Mouse (Mus musculus): ENCODE results near the gene Gm10128. TPM values are rescaled to one million over a fixed set of nuclear protein-coding genes. Genes with fewer than 3 reads are reported as not detected.
A peak's percentile ranks its signal among the peaks of the same experiment; 100 is the strongest.
"Not testable (repeated sequence)": the region's sequence is repeated elsewhere in the genome, so short reads cannot be mapped to it uniquely, and the experiment has no call there.

Gm10128 gene
- polyA plus RNA-seq (2014; fragmentation: Nextera tagmentation; extraction: Ambion mirVana), result not detected in 2 replicates

- no CpG with 5 or more reads among the region's 2 CpGs for WGBS
- not testable (repeated sequence) for H3K27me3 ChIP-seq (replicated peaks; ENCODE audit: control insufficient read depth, insufficient read depth, low read length); H3K4me1 ChIP-seq (replicated peaks; ENCODE audit: control insufficient read depth, insufficient read depth, low read length); H3K27ac ChIP-seq (ENCODE audit: low read depth); ATAC-seq (replicated peaks; ENCODE audit: low FRiP score, low TSS enrichment, low read depth); H3K4me3 ChIP-seq (ENCODE audit: low read depth, low read length); H3K4me2 ChIP-seq (ENCODE audit: low read length); DNase-seq (ENCODE audit: low spot score); H3K9me3 ChIP-seq (ENCODE audit: control insufficient read depth, low read length); H3K36me3 ChIP-seq (ENCODE audit: control insufficient read depth, insufficient read depth, low read length); H3K9ac ChIP-seq (ENCODE audit: low read length)
Measured at GRCm38 (mm10) chr14:7643872-7644271, at the start of gene Gm10128. Gm10128 (minus strand) TSS chr14:7643972.

- not testable (repeated sequence) for H3K9ac ChIP-seq (ENCODE audit: low read length); H3K4me1 ChIP-seq (replicated peaks; ENCODE audit: control insufficient read depth, insufficient read depth, low read length); H3K4me3 ChIP-seq (ENCODE audit: low read depth, low read length); ATAC-seq (replicated peaks; ENCODE audit: low FRiP score, low TSS enrichment, low read depth); H3K36me3 ChIP-seq (ENCODE audit: control insufficient read depth, insufficient read depth, low read length); DNase-seq (ENCODE audit: low spot score); H3K27me3 ChIP-seq (replicated peaks; ENCODE audit: control insufficient read depth, insufficient read depth, low read length); H3K4me2 ChIP-seq (ENCODE audit: low read length); H3K27ac ChIP-seq (ENCODE audit: low read depth); H3K9me3 ChIP-seq (ENCODE audit: control insufficient read depth, low read length)
- WGBS, result 61% methylated on average over 5 of the region's 5 CpGs
Measured at GRCm38 (mm10) chr14:7681170-7681569, 37.4 kb upstream of the Gm10128 start.

- H3K9ac ChIP-seq (ENCODE audit: low read length); H3K4me2 ChIP-seq (ENCODE audit: low read length); H3K27me3 ChIP-seq (replicated peaks; ENCODE audit: control insufficient read depth, insufficient read depth, low read length); ATAC-seq (replicated peaks; ENCODE audit: low FRiP score, low TSS enrichment, low read depth); H3K27ac ChIP-seq (ENCODE audit: low read depth); H3K4me1 ChIP-seq (replicated peaks; ENCODE audit: control insufficient read depth, insufficient read depth, low read length); DNase-seq (ENCODE audit: low spot score); H3K36me3 ChIP-seq (ENCODE audit: control insufficient read depth, insufficient read depth, low read length); H3K9me3 ChIP-seq (ENCODE audit: control insufficient read depth, low read length); H3K4me3 ChIP-seq (ENCODE audit: low read depth, low read length): not testable (repeated sequence)
- WGBS, result 86% methylated on average over 2 of the region's 2 CpGs
Measured at GRCm38 (mm10) chr14:7662491-7662890, 18.7 kb upstream of the Gm10128 start.

- DNase-seq (ENCODE audit: low spot score), result peak; percentile 56
- not testable (repeated sequence) for ATAC-seq (replicated peaks; ENCODE audit: low FRiP score, low TSS enrichment, low read depth)
Measured at GRCm38 (mm10) chr14:7658101-7659074, 14.6 kb upstream of the Gm10128 start.

GRCm38 (mm10) chr14:7657456-7657855, 13.7 kb upstream of the Gm10128 start:
- not testable (repeated sequence) for H3K36me3 ChIP-seq (ENCODE audit: control insufficient read depth, insufficient read depth, low read length); H3K9me3 ChIP-seq (ENCODE audit: control insufficient read depth, low read length); H3K27me3 ChIP-seq (replicated peaks; ENCODE audit: control insufficient read depth, insufficient read depth, low read length); H3K27ac ChIP-seq (ENCODE audit: low read depth); H3K4me1 ChIP-seq (replicated peaks; ENCODE audit: control insufficient read depth, insufficient read depth, low read length); DNase-seq (ENCODE audit: low spot score); H3K9ac ChIP-seq (ENCODE audit: low read length); ATAC-seq (replicated peaks; ENCODE audit: low FRiP score, low TSS enrichment, low read depth); H3K4me3 ChIP-seq (ENCODE audit: low read depth, low read length)
- H3K4me2 ChIP-seq (ENCODE audit: low read length), result peak overlapping the region; percentile 39; the same call in 1 of the 2 replicates
- WGBS, result 8% methylated on average over 5 of the region's 10 CpGs

More at GRCm38 (mm10) chr14:7658101-7659074, 14.6 kb upstream of the Gm10128 start:
- H3K27ac ChIP-seq (ENCODE audit: low read depth); H3K9ac ChIP-seq (ENCODE audit: low read length); H3K36me3 ChIP-seq (ENCODE audit: control insufficient read depth, insufficient read depth, low read length); H3K27me3 ChIP-seq (replicated peaks; ENCODE audit: control insufficient read depth, insufficient read depth, low read length); H3K4me1 ChIP-seq (replicated peaks; ENCODE audit: control insufficient read depth, insufficient read depth, low read length); H3K9me3 ChIP-seq (ENCODE audit: control insufficient read depth, low read length): not testable (repeated sequence)
- peak overlapping the region; percentile 44 for H3K4me2 ChIP-seq (ENCODE audit: low read length)
- H3K4me3 ChIP-seq (ENCODE audit: low read depth, low read length), result peak overlapping the region; percentile 27
- WGBS, result 1% methylated on average over 40 of the region's 76 CpGs

GRCm38 (mm10) chr14:7595492-7595891, 48.3 kb downstream of the Gm10128 start, which contains the start of gene Gm10338:
Gm10338 (minus strand) TSS chr14:7595592.
- H3K4me2 ChIP-seq (ENCODE audit: low read length); H3K36me3 ChIP-seq (ENCODE audit: control insufficient read depth, insufficient read depth, low read length); H3K4me3 ChIP-seq (ENCODE audit: low read depth, low read length); ATAC-seq (replicated peaks; ENCODE audit: low FRiP score, low TSS enrichment, low read depth); H3K27me3 ChIP-seq (replicated peaks; ENCODE audit: control insufficient read depth, insufficient read depth, low read length); H3K9ac ChIP-seq (ENCODE audit: low read length); H3K27ac ChIP-seq (ENCODE audit: low read depth); H3K4me1 ChIP-seq (replicated peaks; ENCODE audit: control insufficient read depth, insufficient read depth, low read length); DNase-seq (ENCODE audit: low spot score); H3K9me3 ChIP-seq (ENCODE audit: control insufficient read depth, low read length): not testable (repeated sequence)
- WGBS, result no CpG with 5 or more reads among the region's 2 CpGs

Other genes with a start within 250 kb of the Gm10128 start
- gene Gm3755, start 193.1 kb downstream of the Gm10128 start, polyA plus RNA-seq (2014; fragmentation: Nextera tagmentation; extraction: Ambion mirVana), result not detected in 2 replicates
- 0.73 and 1.2 TPM in 2 replicates for gene Gm3752, start 160.2 kb downstream of the Gm10128 start, polyA plus RNA-seq (2014; fragmentation: Nextera tagmentation; extraction: Ambion mirVana)
- 0.20 and 0.44 TPM in 2 replicates for gene Gm3558, start 75.4 kb downstream of the Gm10128 start, polyA plus RNA-seq (2014; fragmentation: Nextera tagmentation; extraction: Ambion mirVana)
- not detected in 2 replicates for gene Gm10338, start 48.4 kb downstream of the Gm10128 start, polyA plus RNA-seq (2014; fragmentation: Nextera tagmentation; extraction: Ambion mirVana)
- not detected in 2 replicates for gene Gm26661, start 147.6 kb upstream of the Gm10128 start, polyA plus RNA-seq (2014; fragmentation: Nextera tagmentation; extraction: Ambion mirVana)
- gene Flnb, start 174.0 kb upstream of the Gm10128 start, polyA plus RNA-seq (2014; fragmentation: Nextera tagmentation; extraction: Ambion mirVana), result 26.7 and 26.8 TPM in 2 replicates

Data from intestine, embryonic 14.5 days (tissue).